Mouse (Mus musculus) frontal cortex, postnatal 10 days (tissue): Measurements from ENCODE around the gene Cryba1.
"Not testable (repeated sequence)": the region's sequence is repeated elsewhere in the genome, so short reads cannot be mapped to it uniquely, and the experiment has no call there.

Source experiments
- DNase-seq, 2 experiments: peaks; one replicate each; pipeline ENCODE4 v3.0.0; 2022; ENCODE audit warnings: low spot score in 2 of 2, mixed read lengths in 1 of 2

Cryba1 gene

DNA sequence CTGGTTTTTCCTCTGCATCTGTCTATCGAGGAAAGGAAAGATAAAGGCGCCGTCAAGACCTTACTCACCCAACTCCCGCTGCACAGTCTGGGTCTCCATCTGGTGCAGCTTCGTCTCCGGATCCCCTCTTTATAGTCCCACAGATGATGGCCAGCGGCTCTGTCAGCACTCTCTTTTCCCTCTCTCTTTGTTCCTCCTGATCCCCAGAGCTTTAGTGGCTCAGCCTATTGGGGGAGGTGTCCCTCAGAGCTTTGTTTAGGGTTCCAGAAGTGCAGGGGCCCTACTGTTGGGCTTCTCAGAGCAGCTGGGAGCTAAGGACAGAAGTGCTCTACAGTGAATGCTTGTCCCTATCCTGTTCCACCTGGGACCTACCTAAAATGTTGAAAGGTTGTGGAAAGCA lies at the start of gene Cryba1:
Cryba1 (minus strand) TSS at position 101 of the 400 bp plus-strand sequence.
- no peak for DNase-seq

- no peak for DNase-seq
These were observed 47.0 kb upstream of the Cryba1 start for GRCm38 (mm10) chr11:77771879-77772713.

DNA sequence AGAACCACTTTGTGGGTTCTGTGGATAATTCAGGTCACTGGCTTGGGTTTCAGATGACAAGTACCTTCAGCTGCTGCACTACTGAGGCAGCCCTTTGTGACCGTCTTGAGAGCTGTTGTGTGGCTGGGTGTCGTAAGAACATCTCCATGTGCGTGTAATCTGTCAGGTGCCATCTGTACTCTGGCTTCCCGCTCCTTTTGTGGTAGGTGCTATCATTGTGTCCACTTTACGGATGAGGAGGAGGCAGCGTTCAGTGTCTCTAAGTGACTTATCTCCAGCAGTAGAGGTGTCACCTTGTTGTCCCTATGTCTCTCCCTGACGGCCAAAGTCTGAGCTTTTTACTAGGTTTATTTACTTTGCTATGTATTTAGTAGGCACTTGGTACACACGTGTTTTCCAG lies 45.3 kb upstream of the Cryba1 start:
- no peak for DNase-seq

GRCm38 (mm10) chr11:77769496-77769895 lies 44.4 kb upstream of the Cryba1 start:
- DNase-seq: no peak

GRCm38 (mm10) chr11:77766351-77767001 lies 41.4 kb upstream of the Cryba1 start:
- DNase-seq: peak in 1 of 2 experiments; percentile 40

DNA sequence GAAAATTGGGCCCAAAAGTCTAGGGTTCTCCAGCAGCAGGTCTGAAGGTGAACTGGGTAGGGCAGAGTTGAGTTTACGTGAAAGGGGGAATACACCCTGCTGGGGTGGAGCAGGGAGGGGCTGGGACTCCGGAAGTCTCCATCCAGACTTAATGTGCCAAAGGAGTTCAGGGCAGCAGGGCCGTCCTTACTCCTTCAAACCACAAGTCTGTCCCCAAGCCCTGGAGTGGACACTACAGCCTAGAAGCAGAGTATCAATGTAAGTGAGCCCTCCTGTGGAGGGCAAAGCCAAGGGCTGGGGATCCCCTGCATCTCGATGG lies 40.3 kb upstream of the Cryba1 start:
- DNase-seq: no peak

DNA sequence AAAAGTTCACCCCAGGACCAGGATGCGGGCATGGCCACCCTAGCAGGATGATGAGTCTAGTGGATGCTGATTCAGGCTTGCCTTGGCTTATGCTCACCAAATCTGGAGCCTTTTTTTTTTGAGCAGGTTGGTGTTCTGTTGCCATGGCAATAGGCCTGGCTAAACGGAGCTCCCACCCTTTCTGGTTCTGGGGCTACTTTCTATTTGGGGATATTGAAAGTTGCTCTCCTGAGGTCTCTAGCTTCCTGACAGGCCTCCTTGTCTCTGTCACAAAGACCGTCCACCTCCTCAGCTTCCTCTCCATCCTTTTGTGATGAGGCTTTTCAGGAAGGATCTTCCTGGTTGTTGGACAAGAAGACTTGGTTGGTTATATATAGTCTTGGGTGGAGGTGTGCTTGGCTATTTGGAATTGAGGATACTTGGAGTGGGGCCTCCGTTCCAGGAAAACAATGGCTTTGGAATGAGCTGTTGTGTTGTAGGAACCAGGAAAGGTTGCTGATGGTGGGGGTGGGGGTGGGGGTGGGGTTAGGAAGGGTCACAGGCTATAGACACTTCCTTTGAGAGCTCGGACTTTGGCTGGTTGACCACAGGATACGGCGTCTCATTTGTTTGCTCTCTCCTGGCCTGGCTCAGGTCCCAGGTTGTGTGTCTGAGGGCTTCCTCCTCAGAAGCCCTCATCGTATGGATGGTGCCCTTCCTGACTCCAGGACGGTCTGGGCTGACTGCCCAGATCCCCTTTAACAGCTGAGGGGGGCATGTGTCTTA lies 39.8 kb upstream of the Cryba1 start:
- DNase-seq: no peak

DNA sequence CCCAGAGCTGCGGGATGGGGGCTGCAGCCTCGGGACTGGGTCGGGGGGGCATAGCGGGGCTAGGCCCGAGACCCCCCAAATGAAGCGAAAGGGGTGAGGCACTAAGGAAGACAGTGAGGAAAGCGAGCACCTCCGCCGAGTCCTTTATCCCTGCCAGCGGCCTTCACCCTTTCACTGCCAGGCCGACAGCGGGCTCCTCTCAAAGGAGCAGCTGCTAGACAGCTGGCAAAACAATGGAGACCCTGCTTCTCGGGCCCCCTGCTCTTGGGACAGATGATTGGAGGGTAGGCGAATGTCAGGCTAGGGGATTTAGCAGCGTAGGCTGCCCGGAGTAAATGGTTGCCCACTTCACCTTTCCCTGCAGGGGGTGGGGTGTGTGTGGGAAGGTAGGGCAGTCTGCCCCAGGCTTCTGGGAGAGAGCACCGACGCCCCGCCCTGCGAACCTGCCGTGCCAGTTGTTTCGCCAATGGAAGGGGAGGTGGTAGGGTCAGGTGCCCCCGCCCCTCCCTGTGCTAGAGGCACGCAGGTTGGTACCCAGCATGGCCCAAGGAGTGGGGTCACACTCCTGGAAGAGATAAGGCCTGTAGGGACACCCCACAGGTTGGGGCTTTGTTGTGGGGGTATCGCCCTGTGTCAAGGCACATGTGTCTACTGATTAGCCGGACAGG lies 38.7 kb upstream of the Cryba1 start:
- peak; percentile 38 to 43 for DNase-seq

GRCm38 (mm10) chr11:77762783-77763672 lies 37.9 kb upstream of the Cryba1 start, which contains the start of gene Myo18a:
Gene Myo18a, plus strand, starts transcription at chr11:77763246.
- DNase-seq: peak; percentile 48 to 81

GRCm38 (mm10) chr11:77760031-77760430 lies 34.9 kb upstream of the Cryba1 start:
- DNase-seq: no peak

DNA sequence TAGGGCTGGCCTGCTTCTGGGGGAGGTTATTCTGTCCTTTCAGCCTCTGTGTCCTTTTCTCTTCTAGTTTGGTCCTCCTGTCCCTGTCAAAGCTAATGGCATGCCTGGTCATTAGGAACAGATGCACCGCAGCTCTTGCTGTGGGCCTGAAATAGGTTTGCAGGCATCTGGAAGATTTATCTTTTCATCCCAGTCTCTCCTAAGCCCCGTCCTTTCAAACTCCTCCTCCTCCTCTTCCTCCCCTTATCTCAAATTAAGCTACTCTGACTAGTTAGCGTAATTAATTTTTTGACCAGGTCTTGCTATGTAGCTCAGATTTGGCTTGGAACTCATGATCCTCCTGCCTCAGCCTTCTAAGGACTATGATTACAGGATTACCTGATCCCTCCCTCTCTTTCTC lies 28.4 kb upstream of the Cryba1 start:
- no peak for DNase-seq

GRCm38 (mm10) chr11:77752525-77752924 lies 27.4 kb upstream of the Cryba1 start:
- DNase-seq: no peak

- no peak for DNase-seq
These were observed 23.9 kb upstream of the Cryba1 start for GRCm38 (mm10) chr11:77748996-77749395.

DNA sequence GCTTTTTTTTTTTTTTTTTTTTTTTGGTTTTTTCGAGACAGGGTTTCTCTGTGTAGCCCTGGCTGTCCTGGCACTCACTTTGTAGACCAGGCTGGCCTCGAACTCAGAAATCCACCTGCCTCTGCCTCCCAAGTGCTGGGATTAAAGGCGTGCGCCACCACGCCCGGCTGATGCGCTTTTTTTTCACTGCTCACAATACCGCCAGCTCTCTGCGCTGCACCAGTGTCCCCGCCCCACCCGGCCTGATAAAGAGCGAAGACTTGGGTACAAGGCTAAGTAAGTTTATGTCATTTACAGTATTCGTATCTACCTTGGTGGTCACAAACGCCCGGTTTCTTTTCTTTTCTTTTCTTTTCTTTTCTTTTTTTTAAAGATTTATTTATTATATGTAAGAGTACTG lies 22.0 kb upstream of the Cryba1 start:
- DNase-seq: not testable (repeated sequence)

DNA sequence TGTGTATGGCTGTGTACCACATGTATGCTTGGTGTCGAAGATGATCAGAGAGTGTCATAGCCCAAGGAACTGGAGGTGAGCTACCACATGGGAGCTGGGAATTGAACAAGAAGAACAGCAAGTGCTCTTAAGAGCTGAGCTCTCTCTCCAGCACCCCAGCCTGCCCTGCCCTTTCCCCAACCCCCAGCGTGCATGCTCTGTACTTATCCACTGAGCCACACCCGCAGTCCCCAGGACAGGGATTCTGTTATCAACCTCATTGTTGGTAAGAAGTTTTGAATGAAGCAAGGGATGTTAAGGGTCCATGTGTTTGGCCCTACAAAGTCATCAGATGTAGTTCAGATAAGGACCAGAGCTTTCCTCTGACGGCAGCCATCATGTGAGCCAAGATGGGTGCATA lies 21.6 kb upstream of the Cryba1 start:
- DNase-seq: no peak

DNA sequence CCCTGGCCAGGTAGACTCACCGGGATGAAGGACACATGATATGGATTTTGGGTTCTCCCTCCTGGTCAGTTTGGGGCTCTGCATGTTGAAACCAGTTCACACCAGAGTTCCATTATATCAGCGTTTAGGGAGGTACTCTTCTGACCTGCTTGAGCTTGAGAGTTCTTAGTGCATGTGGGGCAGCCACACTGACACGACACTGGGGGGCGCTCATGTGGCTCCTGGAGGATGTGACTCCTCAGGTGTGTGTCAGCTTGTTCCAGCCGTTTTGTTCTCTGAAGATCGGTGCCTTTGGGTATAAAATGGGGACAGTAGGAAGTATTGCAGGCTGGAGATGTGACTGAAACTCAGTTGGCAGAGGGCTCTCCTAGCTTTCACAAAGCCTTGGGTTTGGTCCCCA lies 18.9 kb upstream of the Cryba1 start:
- DNase-seq: no peak

- no peak for DNase-seq
These were observed 13.5 kb upstream of the Cryba1 start for GRCm38 (mm10) chr11:77738555-77738954.

- DNase-seq: peak; percentile 30 to 73
These were observed 12.2 kb upstream of the Cryba1 start for GRCm38 (mm10) chr11:77737289-77737688.

GRCm38 (mm10) chr11:77728587-77728986 lies 3.5 kb upstream of the Cryba1 start:
- DNase-seq: no peak

- no peak for DNase-seq
These were observed 317 bp downstream of the Cryba1 start for GRCm38 (mm10) chr11:77724766-77725165.

- no peak for DNase-seq
These were observed 3.7 kb downstream of the Cryba1 start for GRCm38 (mm10) chr11:77721389-77721788.
